Mouse (Mus musculus): Measurements from ENCODE around the gene Tead4. TPM values are rescaled to one million over a fixed set of nuclear protein-coding genes. Genes with fewer than 3 reads are reported as not detected.

The Tead4 gene
- polyA plus RNA-seq, 2 experiments from 2014 or later: not detected

GRCm38 (mm10) chr6:128291284-128291683 lies 9.3 kb downstream of the Tead4 start:
- no peak for ATAC-seq

- ATAC-seq: no peak
Measured at GRCm38 (mm10) chr6:128288681-128289080, 11.9 kb downstream of the Tead4 start.

GRCm38 (mm10) chr6:128285792-128286430 lies 14.7 kb downstream of the Tead4 start:
- no peak for ATAC-seq

- ATAC-seq: no peak
Measured at GRCm38 (mm10) chr6:128282126-128282525, 18.5 kb downstream of the Tead4 start.

GRCm38 (mm10) chr6:128280472-128281145 lies 20.0 kb downstream of the Tead4 start:
- no peak for ATAC-seq

- ATAC-seq: no peak
Measured at GRCm38 (mm10) chr6:128279608-128280007, 21.0 kb downstream of the Tead4 start.

GRCm38 (mm10) chr6:128279099-128279498 lies 21.5 kb downstream of the Tead4 start:
- no peak for ATAC-seq

GRCm38 (mm10) chr6:128277132-128278085 lies 23.2 kb downstream of the Tead4 start:
- no peak for ATAC-seq

- ATAC-seq: no peak
Measured at GRCm38 (mm10) chr6:128276349-128276748, 24.3 kb downstream of the Tead4 start.

GRCm38 (mm10) chr6:128275506-128276064 lies 25.0 kb downstream of the Tead4 start:
- ATAC-seq: no peak

- no peak for ATAC-seq
Measured at GRCm38 (mm10) chr6:128273507-128273906, 27.1 kb downstream of the Tead4 start.

GRCm38 (mm10) chr6:128272754-128273153 lies 27.9 kb downstream of the Tead4 start:
- no peak for ATAC-seq

GRCm38 (mm10) chr6:128269850-128270249 lies 30.8 kb downstream of the Tead4 start:
- ATAC-seq: no peak

- ATAC-seq: no peak
Measured at GRCm38 (mm10) chr6:128264870-128265526, 35.6 kb downstream of the Tead4 start.

GRCm38 (mm10) chr6:128261486-128261885 lies 39.1 kb downstream of the Tead4 start:
- no peak for ATAC-seq

GRCm38 (mm10) chr6:128259252-128259651 lies 41.4 kb downstream of the Tead4 start:
- ATAC-seq: no peak

- ATAC-seq: no peak
Measured at GRCm38 (mm10) chr6:128255941-128256340, 44.7 kb downstream of the Tead4 start.

GRCm38 (mm10) chr6:128255292-128255691 lies 45.3 kb downstream of the Tead4 start:
- ATAC-seq: no peak

- no peak for ATAC-seq
Measured at GRCm38 (mm10) chr6:128254551-128254950, 46.1 kb downstream of the Tead4 start.

- ATAC-seq: no peak
Measured at GRCm38 (mm10) chr6:128253111-128253510, 47.5 kb downstream of the Tead4 start.

- ATAC-seq: no peak
Measured at GRCm38 (mm10) chr6:128250596-128250995, 50.0 kb downstream of the Tead4 start.

- no peak for ATAC-seq
Measured at GRCm38 (mm10) chr6:128237102-128237763, 63.4 kb downstream of the Tead4 start.
